Mouse (Mus musculus): ENCODE data around the gene Fxyd3. TPM values are rescaled to one million over a fixed set of nuclear protein-coding genes. Genes with fewer than 3 reads are reported as not detected.

Fxyd3 gene
- not detected for polyA plus RNA-seq (2017; shearing (Covaris generic))

DNA sequence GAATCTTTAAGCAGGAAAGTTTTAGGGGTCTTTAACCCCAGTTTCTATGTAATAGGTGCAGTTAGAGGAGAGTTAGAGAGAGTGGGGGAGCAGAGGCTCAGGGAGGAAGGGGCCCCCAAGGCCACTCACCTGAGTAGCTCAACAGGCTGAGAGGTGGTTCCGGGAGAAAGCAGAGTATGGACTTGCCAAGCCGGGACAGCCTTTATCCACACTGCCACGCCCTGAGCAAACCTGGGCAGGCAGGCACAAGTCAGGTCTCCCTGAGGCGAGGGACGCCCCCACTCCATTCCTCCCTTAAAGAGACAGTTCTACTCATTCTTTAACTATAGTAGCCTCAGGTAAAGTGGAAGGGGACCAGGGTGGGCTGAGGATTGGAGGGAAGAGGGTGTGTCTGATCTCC, at the start of gene Fxyd3:
Gene Fxyd3 (minus strand): TSS at position 213 of the 400 bp plus-strand sequence.

DNA sequence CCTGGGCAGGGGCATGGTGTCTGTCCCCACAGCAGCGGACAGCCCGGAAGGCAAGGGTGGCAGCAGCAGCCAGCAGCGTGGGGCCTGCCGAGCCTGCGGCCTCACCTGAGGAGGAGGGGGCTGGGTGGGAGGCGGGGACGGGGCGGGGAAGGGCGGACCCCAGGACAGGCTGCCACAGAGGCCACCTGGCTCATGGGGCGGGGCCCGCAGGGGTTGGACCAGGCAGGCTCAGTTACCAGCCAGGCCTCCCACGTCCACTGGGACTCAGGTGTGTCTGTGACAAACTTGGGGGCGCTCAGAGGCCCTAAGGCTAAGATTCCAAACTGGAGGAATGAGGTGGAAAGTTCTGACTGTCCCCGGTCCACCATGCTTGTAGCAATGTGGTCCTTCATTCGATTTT, 38.7 kb upstream of the Fxyd3 start, which contains the start of gene Hpn:
Gene Hpn (minus strand): TSS at position 109 of the 400 bp plus-strand sequence.

DNA sequence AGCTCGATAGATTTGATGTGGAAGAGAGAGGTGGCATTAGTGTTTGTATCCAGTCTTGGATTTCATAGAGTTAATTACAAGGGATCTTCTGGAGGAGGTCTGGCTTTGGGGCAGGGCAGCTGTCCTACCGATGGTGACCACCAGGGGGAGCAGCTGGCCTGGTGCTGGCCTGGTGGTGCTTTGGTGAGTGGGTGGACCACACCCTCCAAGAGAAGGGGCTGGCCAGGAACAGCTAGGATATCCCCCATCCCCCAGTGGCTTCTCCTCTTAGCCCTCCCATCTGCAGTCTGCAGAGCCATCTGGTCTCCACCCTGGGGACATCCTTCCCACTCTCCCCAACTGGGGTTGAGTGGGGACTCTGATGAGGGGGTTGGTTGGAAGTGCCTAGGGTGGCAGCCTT, 17.4 kb downstream of the Fxyd3 start, which contains the start of gene Lgi4:
Gene Lgi4 (plus strand): TSS at position 235 of the 400 bp plus-strand sequence.

DNA sequence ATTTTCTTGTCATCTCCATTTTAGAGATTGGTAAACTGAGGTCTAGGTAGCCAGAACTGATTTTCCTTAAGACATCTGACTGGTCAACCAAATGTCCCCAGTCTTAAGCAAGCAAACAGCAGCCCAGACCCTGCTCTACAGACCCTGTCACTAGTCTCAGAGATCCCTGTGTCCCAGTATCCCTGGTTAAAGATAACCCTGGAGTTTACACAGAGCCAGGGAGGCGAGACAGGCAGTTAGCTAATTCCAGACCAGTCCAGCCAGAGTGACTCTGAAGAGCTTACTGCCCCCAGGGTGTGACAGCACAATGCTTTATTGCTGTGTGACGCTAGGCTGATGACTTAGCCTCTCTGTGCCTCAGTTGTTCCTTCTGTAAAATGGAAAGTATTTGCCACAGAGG, 19.4 kb downstream of the Fxyd3 start, which contains the start of gene Fxyd1:
Gene Fxyd1 (minus strand): TSS at position 129 of the 400 bp plus-strand sequence.

DNA sequence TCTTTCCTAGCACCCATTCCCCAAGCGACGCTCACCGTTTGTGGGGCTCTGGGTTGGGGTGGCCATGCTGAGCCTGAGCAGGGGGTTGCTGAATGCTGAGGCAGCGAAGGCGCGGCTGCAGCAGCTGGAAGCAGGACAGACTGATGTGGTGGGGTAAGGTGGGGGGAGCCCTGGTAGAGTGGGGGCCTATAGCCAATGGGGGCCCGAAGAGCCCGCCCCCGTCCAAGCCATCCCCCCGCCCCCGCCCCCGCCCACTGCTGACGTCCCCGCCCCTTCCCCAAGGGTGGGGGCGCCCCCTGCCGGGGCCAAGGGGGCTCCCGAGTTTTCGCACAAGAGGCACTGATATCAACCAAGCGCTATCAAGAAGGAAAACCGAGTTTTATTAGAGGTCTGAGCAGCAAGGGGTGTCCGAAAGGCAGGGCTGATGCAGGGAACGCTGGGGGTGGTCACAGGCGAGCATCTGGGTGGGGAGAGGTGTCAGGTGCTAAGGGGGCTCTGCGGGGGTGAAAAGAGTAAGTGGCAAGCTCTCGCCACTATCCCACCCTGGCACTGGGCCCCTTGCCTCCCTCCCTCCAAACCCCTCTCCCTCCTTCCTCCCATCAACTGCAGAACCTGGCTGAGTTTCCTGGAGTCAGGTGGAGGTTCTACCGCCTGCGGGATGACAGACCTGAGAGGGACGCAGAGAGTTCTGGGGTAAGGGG, 25.0 kb downstream of the Fxyd3 start, which contains the start of gene Fxyd7:
Gene Fxyd7 (minus strand): TSS at position 147 of the 701 bp plus-strand sequence.

DNA sequence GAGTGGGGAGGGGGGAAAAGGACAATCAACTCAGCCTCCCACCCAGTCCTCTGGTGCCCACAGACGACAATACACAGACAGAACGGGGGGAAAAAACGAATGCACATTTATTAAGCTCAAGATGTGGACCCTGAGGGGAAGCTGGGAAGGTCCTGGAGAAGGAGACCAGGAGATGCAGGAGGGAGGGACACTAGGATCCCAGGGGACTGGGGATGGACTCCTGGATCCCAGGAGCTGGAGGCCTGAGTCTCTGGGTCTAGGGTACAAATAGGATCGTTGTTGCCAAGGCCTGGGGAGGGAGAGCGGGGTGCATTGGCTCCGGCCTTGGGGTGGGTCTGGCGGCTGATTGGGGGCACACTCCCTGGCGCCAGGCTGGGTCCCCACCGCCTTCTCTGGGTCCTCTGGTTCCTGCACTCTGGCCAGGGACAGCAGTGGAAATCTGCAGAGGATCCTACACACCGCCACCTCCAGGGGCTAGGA, 34.0 kb downstream of the Fxyd3 start, which contains the start of gene Fxyd5:
Gene Fxyd5 (minus strand): TSS at position 51 of the 480 bp plus-strand sequence.

Other genes with a start within 250 kb of the Fxyd3 start
- gene Ffar3, start 220.5 kb downstream of the Fxyd3 start, polyA plus RNA-seq (2017; shearing (Covaris generic)): not detected
- gene Ffar1, start 215.1 kb downstream of the Fxyd3 start, polyA plus RNA-seq (2017; shearing (Covaris generic)): not detected
- not detected for gene Cd22, start 196.4 kb downstream of the Fxyd3 start, polyA plus RNA-seq (2017; shearing (Covaris generic))
- not detected for gene Mag, start 161.8 kb downstream of the Fxyd3 start, polyA plus RNA-seq (2017; shearing (Covaris generic))
- not detected for gene Hamp2, start 152.0 kb downstream of the Fxyd3 start, polyA plus RNA-seq (2017; shearing (Covaris generic))
- not detected for gene Hamp, start 132.7 kb downstream of the Fxyd3 start, polyA plus RNA-seq (2017; shearing (Covaris generic))
- gene Usf2, start 119.9 kb downstream of the Fxyd3 start, polyA plus RNA-seq (2017; shearing (Covaris generic)): 12.8 TPM
- gene Lsr, start 103.2 kb downstream of the Fxyd3 start, polyA plus RNA-seq (2017; shearing (Covaris generic)): 1.1 TPM
- not detected for gene Fam187b, start 102.9 kb downstream of the Fxyd3 start, polyA plus RNA-seq (2017; shearing (Covaris generic))
- gene Fxyd5, start 34.2 kb downstream of the Fxyd3 start, polyA plus RNA-seq (2017; shearing (Covaris generic)): 1,718 TPM
- 1.6 TPM for gene Fxyd7, start 25.2 kb downstream of the Fxyd3 start, polyA plus RNA-seq (2017; shearing (Covaris generic))
- not detected for gene Fxyd1, start 19.5 kb downstream of the Fxyd3 start, polyA plus RNA-seq (2017; shearing (Covaris generic))
- gene Lgi4, start 17.4 kb downstream of the Fxyd3 start, polyA plus RNA-seq (2017; shearing (Covaris generic)): not detected
- not detected for gene Hpn, start 38.6 kb upstream of the Fxyd3 start, polyA plus RNA-seq (2017; shearing (Covaris generic))
- not detected for gene Scn1b, start 50.3 kb upstream of the Fxyd3 start, polyA plus RNA-seq (2017; shearing (Covaris generic))
- 669 TPM for gene Gramd1a, start 79.2 kb upstream of the Fxyd3 start, polyA plus RNA-seq (2017; shearing (Covaris generic))
- gene Scgb2b2, start 213.8 kb upstream of the Fxyd3 start, polyA plus RNA-seq (2017; shearing (Covaris generic)): not detected
- gene Scgb1b2, start 215.1 kb upstream of the Fxyd3 start, polyA plus RNA-seq (2017; shearing (Covaris generic)): not detected